Mouse (Mus musculus): Measurements from ENCODE around the gene Snx12. TPM values are rescaled to one million over a fixed set of nuclear protein-coding genes. Genes with fewer than 3 reads are reported as not detected.
A peak's percentile ranks its signal among the peaks of the same experiment; 100 is the strongest.

Gene Snx12
- total RNA-seq (2021), result 10 to 100 TPM; 32.9 to 42.0 TPM

GRCm38 (mm10) chrX:101221834-101222795 is at the start of gene Snx12:
Gene Snx12 (minus strand): TSS chrX:101222563.
- intact Hi-C loops (cut with DNase I), result loop anchor here (2.0 to 10.0 kb wide), 4 partner anchors 33 to 110 kb away; partner anchors contain the start of genes Foxo4 and Med12
- DNase-seq, result peak; percentile 83 to 87

- intact Hi-C loops (cut with DNase I), result no loop called here
- no peak for DNase-seq
These were observed 46.4 kb upstream of the Snx12 start, which contains the start of gene Gm20489 for GRCm38 (mm10) chrX:101268755-101269124. Gene Gm20489 (minus strand): TSS chrX:101269023.

GRCm38 (mm10) chrX:101268025-101268754 is 45.8 kb upstream of the Snx12 start, which contains the start of gene Il2rg:
Gene Il2rg (minus strand): TSS chrX:101268255.
- no peak for DNase-seq
- intact Hi-C loops (cut with DNase I), result no loop called here

GRCm38 (mm10) chrX:101266631-101267030 is 44.3 kb upstream of the Snx12 start:
- intact Hi-C loops (cut with DNase I), result no loop called here
- DNase-seq, result no peak

- DNase-seq, result no peak
- intact Hi-C loops (cut with DNase I), result no loop called here
These were observed 41.5 kb upstream of the Snx12 start, which contains the start of gene Gm614 for GRCm38 (mm10) chrX:101263892-101264291. Gene Gm614 (minus strand): TSS chrX:101263992.

GRCm38 (mm10) chrX:101260441-101261325 is 38.3 kb upstream of the Snx12 start:
- no peak for DNase-seq
- intact Hi-C loops (cut with DNase I), result no loop called here

- intact Hi-C loops (cut with DNase I), result loop anchor here (10.0 kb wide), 1 partner anchor 168 kb away; the partner anchor contains the start of genes Nono and Zmym3
- DNase-seq, result peak in 1 of 2 experiments; percentile 13
These were observed 34.2 kb upstream of the Snx12 start for GRCm38 (mm10) chrX:101256603-101257002.

- DNase-seq, result peak in 1 of 2 experiments; percentile 6
- intact Hi-C loops (cut with DNase I), result loop anchor here (2.0 to 10.0 kb wide), 3 partner anchors 18 to 170 kb away; partner anchors contain the start of genes Nono, Snx12 and Zmym3
These were observed 32.4 kb upstream of the Snx12 start for GRCm38 (mm10) chrX:101254740-101255139.

GRCm38 (mm10) chrX:101253952-101254729 is 31.8 kb upstream of the Snx12 start, which contains the start of gene Foxo4:
Gene Foxo4 (plus strand): TSS chrX:101254528.
- peak; percentile 79 to 82 for DNase-seq
- intact Hi-C loops (cut with DNase I), result loop anchor here (2.0 to 10.0 kb wide), 3 partner anchors 19 to 171 kb away; partner anchors contain the start of genes Nono, Snx12 and Zmym3

GRCm38 (mm10) chrX:101245011-101245410 is 22.6 kb upstream of the Snx12 start:
- no peak for DNase-seq
- intact Hi-C loops (cut with DNase I), result no loop called here

GRCm38 (mm10) chrX:101222796-101223162 is 416 bp upstream of the Snx12 start:
- intact Hi-C loops (cut with DNase I), result loop anchor here (2.0 to 10.0 kb wide), 4 partner anchors 32 to 110 kb away; partner anchors contain the start of genes Foxo4 and Med12
- no peak for DNase-seq

GRCm38 (mm10) chrX:101189285-101189684 is 33.1 kb downstream of the Snx12 start:
- intact Hi-C loops (cut with DNase I), result no loop called here
- DNase-seq, result no peak

GRCm38 (mm10) chrX:101187647-101188046 is 34.7 kb downstream of the Snx12 start:
- no peak for DNase-seq
- intact Hi-C loops (cut with DNase I), result no loop called here

GRCm38 (mm10) chrX:101173388-101173787 is 49.0 kb downstream of the Snx12 start:
- intact Hi-C loops (cut with DNase I), result no loop called here
- no peak for DNase-seq

- intact Hi-C loops (cut with DNase I), result no loop called here
- no peak for DNase-seq
These were observed 53.9 kb downstream of the Snx12 start for GRCm38 (mm10) chrX:101168425-101168824.

GRCm38 (mm10) chrX:101163739-101164138 is 58.6 kb downstream of the Snx12 start:
- intact Hi-C loops (cut with DNase I), result no loop called here
- DNase-seq, result no peak

GRCm38 (mm10) chrX:101163278-101163677 is 59.1 kb downstream of the Snx12 start:
- no peak for DNase-seq
- intact Hi-C loops (cut with DNase I), result no loop called here

- intact Hi-C loops (cut with DNase I), result no loop called here
- no peak for DNase-seq
These were observed 59.8 kb downstream of the Snx12 start for GRCm38 (mm10) chrX:101162532-101162931.

GRCm38 (mm10) chrX:101157488-101157887 is 64.9 kb downstream of the Snx12 start:
- intact Hi-C loops (cut with DNase I), result no loop called here

More at GRCm38 (mm10) chrX:101157488-101157887, 64.9 kb downstream of the Snx12 start:
- no peak for DNase-seq

Data from heart, postnatal 36 days (tissue).